Mouse (Mus musculus) intestine, embryonic 15.5 days (tissue): ENCODE results near the gene Prdx6b. TPM values are rescaled to one million over a fixed set of nuclear protein-coding genes. Genes with fewer than 3 reads are reported as not detected.

ENCODE experiments used
- ATAC-seq: fragments of 200-750 bp; cut with Nextera tagmentation; 2 replicates; pipeline ENCODE4 v1.8.0; 2017; ENCODE audit warnings: moderate TSS enrichment, moderate library complexity
- H3K27ac ChIP-seq: fragments of 300-500 bp; sonication (generic); 2 replicates; pipeline ENCODE4 v1.5.1; 2015; ENCODE audit warnings: mild to moderate bottlenecking, inconsistent platforms
- H3K27me3 ChIP-seq: fragments of 300-500 bp; sonication (generic); replicated peaks from 2 replicates; pipeline ENCODE4 v1.6.1; 2015; ENCODE audit warnings: inconsistent platforms
- H3K36me3 ChIP-seq: fragments of 300-500 bp; sonication (generic); 2 replicates; pipeline ENCODE4 v1.6.1; 2015; ENCODE audit warnings: inconsistent platforms
- H3K4me1 ChIP-seq: fragments of 300-500 bp; sonication (generic); replicated peaks from 2 replicates; pipeline ENCODE4 v1.6.1; 2015; ENCODE audit warnings: inconsistent platforms
- H3K4me2 ChIP-seq: fragments of 300-500 bp; sonication (generic); replicated peaks from 2 replicates; pipeline ENCODE4 v1.6.1; 2015; ENCODE audit warnings: mild to moderate bottlenecking, inconsistent platforms
- H3K4me3 ChIP-seq: fragments of 300-500 bp; sonication (generic); replicated peaks from 2 replicates; pipeline ENCODE4 v1.5.1; 2015; ENCODE audit warnings: inconsistent platforms
- H3K9ac ChIP-seq: fragments of 300-500 bp; sonication (generic); 2 replicates; pipeline ENCODE4 v1.6.1; 2015; ENCODE audit warnings: inconsistent platforms
- H3K9me3 ChIP-seq: fragments of 300-500 bp; sonication (generic); 2 replicates; pipeline ENCODE4 v1.6.1; 2016; ENCODE audit warnings: inconsistent platforms
- WGBS: fragments of 180-500 bp; shearing (Covaris S2); methylation state at CpG from one replicate; pipeline ENCODE4 v1.1.7; 2015; 5-methylcytosine and 5-hydroxymethylcytosine counted together
- polyA plus RNA-seq: library from polyadenylated mRNA; unstranded; fragments of >200 nt; fragmentation: Nextera tagmentation; extraction: Ambion mirVana; gene quantifications from 2 replicates; pipeline ENCODE4 v1.2.1, GENCODE M21; 2015

The Prdx6b gene
- polyA plus RNA-seq, 1 experiment from 2014 or later, result not detected

DNA sequence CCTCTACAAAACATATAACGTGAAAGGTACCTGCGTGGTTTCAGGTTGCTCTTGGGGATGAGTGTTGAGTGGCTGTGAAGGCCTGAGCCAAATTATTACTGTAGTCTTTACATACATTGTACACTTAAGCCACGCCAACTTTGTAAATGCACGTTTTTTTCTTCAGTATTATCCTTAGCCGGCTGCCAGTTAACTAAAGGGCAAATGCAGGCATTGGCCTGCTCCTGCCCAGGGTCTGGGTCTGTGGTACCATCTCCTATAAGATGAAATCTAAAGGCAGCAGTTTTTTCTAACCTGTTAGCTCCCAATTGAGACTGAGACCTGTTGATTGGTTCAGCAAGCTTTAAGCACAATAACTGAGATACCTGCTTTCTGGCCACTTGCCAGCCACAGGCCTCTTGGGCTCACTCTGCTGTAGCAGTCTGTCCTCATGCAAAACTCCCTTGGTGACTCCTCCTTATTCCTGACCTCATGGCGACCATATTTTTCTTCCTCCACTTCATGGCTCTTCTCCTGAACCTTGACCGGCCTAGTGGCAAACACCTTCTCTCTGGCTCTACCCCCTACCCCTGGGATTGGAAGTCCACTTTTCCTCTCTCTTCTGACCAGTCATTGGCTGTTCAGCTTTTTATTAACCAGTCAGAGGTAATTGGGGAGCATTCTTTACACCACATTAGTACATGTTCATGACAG lies 36.8 kb downstream of the Prdx6b start:
- H3K36me3 ChIP-seq, result peaks cover 20% of the 10 kb centered on the region
- no peaks in the 10 kb centered on the region for H3K27me3 ChIP-seq
- no peak overlapping the region for H3K9ac ChIP-seq
- ATAC-seq, result no peak
- no peak overlapping the region for H3K27ac ChIP-seq
- no peak overlapping the region for H3K4me3 ChIP-seq
- 93% methylated on average over 7 of the region's 7 CpGs for WGBS
- no peaks in the 10 kb centered on the region for H3K9me3 ChIP-seq
- H3K4me2 ChIP-seq, result no peak overlapping the region
- H3K4me1 ChIP-seq, result no peaks in the 10 kb centered on the region

- peaks cover 25% of the 10 kb centered on the region for H3K36me3 ChIP-seq
- no peak for ATAC-seq
- WGBS, result 96% methylated on average over 9 of the region's 9 CpGs
Measured at GRCm38 (mm10) chr2:80340537-80340936, 48.3 kb downstream of the Prdx6b start.

More at GRCm38 (mm10) chr2:80340537-80340936, 48.3 kb downstream of the Prdx6b start:
- Histone ChIP-seq H3K4me2 (no peak overlapping the region), H3K4me1 (no peaks in the 10 kb centered on the region), H3K4me3 (no peak overlapping the region), H3K27me3 (no peaks in the 10 kb centered on the region), H3K9me3 (no peaks in the 10 kb centered on the region), H3K9ac (no peak overlapping the region), H3K27ac (no peak overlapping the region)

Other genes with a start within 250 kb of the Prdx6b start
- 34.6 and 40.2 TPM in 2 replicates for gene Pde1a, start 163.0 kb upstream of the Prdx6b start, polyA plus RNA-seq
- gene Dnajc10, start 23.0 kb downstream of the Prdx6b start, polyA plus RNA-seq, result 56.4 and 64.9 TPM in 2 replicates
- 2.1 and 2.5 TPM in 2 replicates for gene Frzb, start 155.2 kb downstream of the Prdx6b start, polyA plus RNA-seq